Mouse (Mus musculus): ENCODE results near the gene Anks1b. TPM values are rescaled to one million over a fixed set of nuclear protein-coding genes. Genes with fewer than 3 reads are reported as not detected.

Gene Anks1b
- polyA plus RNA-seq, 1 experiment from 2014 or later: 0.21 TPM

- TF ChIP-seq EP300 (IDR thresholded peaks at IDR 0.05) (no peak), CTCF (IDR thresholded peaks at IDR 0.05) (no peak)
Observed at GRCm38 (mm10) chr10:90940521-90941520, 1067.5 kb downstream of the Anks1b start.

GRCm38 (mm10) chr10:90942001-90942700 is 1068.8 kb downstream of the Anks1b start:
- TF ChIP-seq CTCF (IDR thresholded peaks at IDR 0.05) (no peak), EP300 (IDR thresholded peaks at IDR 0.05) (no peak)
- no peak overlapping the region for H3K9ac ChIP-seq (replicated peaks; ENCODE audit: low read depth)
- H3K27me3 ChIP-seq (replicated peaks; ENCODE audit: insufficient read depth, low read length): no peaks in the 10 kb centered on the region
- ATAC-seq: no peak
- no peak overlapping the region for H3K4me2 ChIP-seq (replicated peaks; ENCODE audit: low read depth, low read length)
- H3K9me3 ChIP-seq (ENCODE audit: low read length): no peaks in the 10 kb centered on the region
- H3K36me3 ChIP-seq (ENCODE audit: insufficient read depth, low read length): no peaks in the 10 kb centered on the region
- no peak overlapping the region for H3K4me3 ChIP-seq (ENCODE audit: low read depth, low read length)
- no peak overlapping the region for H3K27ac ChIP-seq (ENCODE audit: low read length)
- WGBS: 68% methylated on average over 14 of the region's 14 CpGs
- no peak for DNase-seq (ENCODE audit: low spot score)
- no peaks in the 10 kb centered on the region for H3K4me1 ChIP-seq (ENCODE audit: insufficient read depth, low read depth, low read length)

More at GRCm38 (mm10) chr10:90940521-90941520, 1067.5 kb downstream of the Anks1b start:
- Histone ChIP-seq H3K4me2 (replicated peaks; ENCODE audit: low read depth, low read length) (no peak overlapping the region), H3K9ac (replicated peaks; ENCODE audit: low read depth) (no peak overlapping the region), H3K27ac (ENCODE audit: low read length) (no peak overlapping the region), H3K36me3 (ENCODE audit: insufficient read depth, low read length) (no peaks in the 10 kb centered on the region), H3K4me3 (ENCODE audit: low read depth, low read length) (no peak overlapping the region), H3K27me3 (replicated peaks; ENCODE audit: insufficient read depth, low read length) (no peaks in the 10 kb centered on the region), H3K9me3 (ENCODE audit: low read length) (no peaks in the 10 kb centered on the region), H3K4me1 (ENCODE audit: insufficient read depth, low read depth, low read length) (no peaks in the 10 kb centered on the region)
- DNase-seq (ENCODE audit: low spot score): no peak
- no peak for ATAC-seq
- 74% methylated on average over 15 of the region's 15 CpGs for WGBS

GRCm38 (mm10) chr10:90947043-90947442 is 1073.7 kb downstream of the Anks1b start:
- DNase-seq (ENCODE audit: low spot score) (no peak), ATAC-seq (no peak)
- no peak overlapping the region for H3K27ac ChIP-seq (ENCODE audit: low read length)
- no peak overlapping the region for H3K9ac ChIP-seq (replicated peaks; ENCODE audit: low read depth)
- no peak for TF ChIP-seq EP300 (IDR thresholded peaks at IDR 0.05)
- TF ChIP-seq CTCF (IDR thresholded peaks at IDR 0.05): no peak
- H3K4me1 ChIP-seq (ENCODE audit: insufficient read depth, low read depth, low read length): no peaks in the 10 kb centered on the region
- no peaks in the 10 kb centered on the region for H3K27me3 ChIP-seq (replicated peaks; ENCODE audit: insufficient read depth, low read length)
- H3K4me3 ChIP-seq (ENCODE audit: low read depth, low read length): no peak overlapping the region
- H3K36me3 ChIP-seq (ENCODE audit: insufficient read depth, low read length): no peaks in the 10 kb centered on the region
- WGBS: 82% methylated on average over 6 of the region's 6 CpGs
- no peaks in the 10 kb centered on the region for H3K9me3 ChIP-seq (ENCODE audit: low read length)
- H3K4me2 ChIP-seq (replicated peaks; ENCODE audit: low read depth, low read length): no peak overlapping the region

- Histone ChIP-seq H3K36me3 (ENCODE audit: insufficient read depth, low read length) (no peaks in the 10 kb centered on the region), H3K9me3 (ENCODE audit: low read length) (no peaks in the 10 kb centered on the region), H3K4me3 (ENCODE audit: low read depth, low read length) (no peak overlapping the region), H3K9ac (replicated peaks; ENCODE audit: low read depth) (no peak overlapping the region), H3K4me2 (replicated peaks; ENCODE audit: low read depth, low read length) (no peak overlapping the region), H3K4me1 (ENCODE audit: insufficient read depth, low read depth, low read length) (no peaks in the 10 kb centered on the region), H3K27ac (ENCODE audit: low read length) (no peak overlapping the region), H3K27me3 (replicated peaks; ENCODE audit: insufficient read depth, low read length) (no peaks in the 10 kb centered on the region)
- DNase-seq (ENCODE audit: low spot score): no peak
- 86% methylated on average over 18 of the region's 18 CpGs for WGBS
- ATAC-seq: no peak
- no peak for TF ChIP-seq EP300 (IDR thresholded peaks at IDR 0.05)
- no peak for TF ChIP-seq CTCF (IDR thresholded peaks at IDR 0.05)
Observed at GRCm38 (mm10) chr10:90947608-90948373, 1074.5 kb downstream of the Anks1b start.

- WGBS: 84% methylated on average over 15 of the region's 15 CpGs
- H3K4me2 ChIP-seq (replicated peaks; ENCODE audit: low read depth, low read length): no peak overlapping the region
- no peak overlapping the region for H3K9ac ChIP-seq (replicated peaks; ENCODE audit: low read depth)
- TF ChIP-seq EP300 (IDR thresholded peaks at IDR 0.05) (no peak), CTCF (IDR thresholded peaks at IDR 0.05) (no peak)
- no peak overlapping the region for H3K4me3 ChIP-seq (ENCODE audit: low read depth, low read length)
- H3K36me3 ChIP-seq (ENCODE audit: insufficient read depth, low read length): no peaks in the 10 kb centered on the region
- no peaks in the 10 kb centered on the region for H3K27me3 ChIP-seq (replicated peaks; ENCODE audit: insufficient read depth, low read length)
- no peak for ATAC-seq
- no peak overlapping the region for H3K27ac ChIP-seq (ENCODE audit: low read length)
- DNase-seq (ENCODE audit: low spot score): no peak
- no peaks in the 10 kb centered on the region for H3K4me1 ChIP-seq (ENCODE audit: insufficient read depth, low read depth, low read length)
- H3K9me3 ChIP-seq (ENCODE audit: low read length): no peaks in the 10 kb centered on the region
Observed at GRCm38 (mm10) chr10:90953103-90953709, 1079.9 kb downstream of the Anks1b start.

All from lung, postnatal 0 days (tissue).